ENCODE assay signal across 8 mouse cellular contexts in genomic region chr10:77515385-77516348, GRCm38 (mm10). TPM values are rescaled to one million over a fixed set of nuclear protein-coding genes. Genes with fewer than 3 reads are reported as not detected.
A peak's percentile ranks its signal among the peaks of the same experiment; 100 is the strongest.
DNase-seq lines count a peak whose midpoint lies in the region; ATAC-seq lines count a peak whose summit lies in the region.

Gene Fam207a (minus strand): TSS chr10:77515785.

- H3K4me2 ChIP-seq in hindbrain, embryonic 11.5 days (replicated peaks; ENCODE audit: low read depth, low read length), result peak within 1 kb of the TSS; percentile 87

- H3K4me1 ChIP-seq in hindbrain, embryonic 11.5 days (replicated peaks; ENCODE audit: control insufficient read depth, insufficient read depth, low read length), result peaks cover 5% of the 10 kb centered on the region

- H3K27me3 ChIP-seq in hindbrain, embryonic 11.5 days (ENCODE audit: control insufficient read depth, insufficient read depth, low read length), result no peaks in the 10 kb centered on the region

- peak; percentile 99 for DNase-seq in MN1 (ENCODE audit: low spot score)
- DNase-seq in cerebellum, adult 9-10 months, result peak; percentile 88
- peak; percentile 85 to 96 for DNase-seq in frontal cortex, adult 2 months (ENCODE audit: extremely low spot score in 1 of 2, low spot score in 1 of 2)
- peak; percentile 95 for DNase-seq in hindbrain, embryonic 11.5 days (ENCODE audit: low spot score)
- DNase-seq in layer of hippocampus, postnatal 10 days (ENCODE audit: low spot score in 2 of 2), result peak; percentile 90 to 93
- DNase-seq in lung, postnatal 10 days, result peak; percentile 96
- DNase-seq in ovary, postnatal 36 days (ENCODE audit: low spot score), result peak; percentile 94
- DNase-seq in thymus, postnatal 25 days, result peak; percentile 95

- H3K36me3 ChIP-seq in hindbrain, embryonic 11.5 days (ENCODE audit: control insufficient read depth, insufficient read depth, low read length), result no peaks in the 10 kb centered on the region

- no peaks in the 10 kb centered on the region for H3K9me3 ChIP-seq in hindbrain, embryonic 11.5 days (ENCODE audit: control insufficient read depth, low read length)

- peak within 1 kb of the TSS; percentile 95 for H3K4me3 ChIP-seq in hindbrain, embryonic 11.5 days (ENCODE audit: low read depth, low read length)

- peak; percentile 92 for ATAC-seq in hindbrain, embryonic 11.5 days (ENCODE audit: low FRiP score)

- H3K9ac ChIP-seq in hindbrain, embryonic 11.5 days (ENCODE audit: low read depth, low read length), result peak within 1 kb of the TSS; percentile 93

- under 1% methylated on average over 75 of the region's 75 CpGs for WGBS in hindbrain, embryonic 11.5 days

- H3K27ac ChIP-seq in hindbrain, embryonic 11.5 days (ENCODE audit: low read depth, low read length), result peak within 1 kb of the TSS; percentile 69

RNA-seq across cellular contexts. Expression of gene Fam207a, which starts in this region (rescaled TPM):
- polyA plus RNA-seq in frontal cortex, adult 2 months (2012; rRNA removed), result 43.7 and 44.9 TPM in 2 replicates
- polyA plus RNA-seq in hindbrain, embryonic 11.5 days (2014; fragmentation: Nextera tagmentation; extraction: Ambion mirVana), result 34.6 and 41.8 TPM in 2 replicates
- total RNA-seq in layer of hippocampus, postnatal 10 days (2021), result 10 to 100 TPM; 36.5 to 39.7 TPM

Comparison
In these comparisons a context has a peak if more than half of its experiments do, and no peak if none do; other contexts are left out.
1. Peak in every context shown above with its lines: DNase-seq, ATAC-seq, H3K4me3 ChIP-seq and H3K27ac ChIP-seq.